Mouse (Mus musculus) layer of hippocampus, adult 18-20 months (tissue): Measurements from ENCODE around the gene St6gal1. TPM values are rescaled to one million over a fixed set of nuclear protein-coding genes. Genes with fewer than 3 reads are reported as not detected.

ENCODE experiments used
- total RNA-seq, 2 experiments: library from RNA; stranded (reverse); gene quantifications; 2 replicates each; pipeline ENCODE4 v1.2.3; 2021

Gene St6gal1
- total RNA-seq, 2 experiments from 2014 or later = 15.9 to 16.3 TPM

Other genes starting within 250 kb of the St6gal1 start
- not detected for gene Kng2, start 195.3 kb upstream of the St6gal1 start, total RNA-seq
- not detected for gene Kng1, start 166.9 kb upstream of the St6gal1 start, total RNA-seq
- gene Eif4a2, start 117.3 kb upstream of the St6gal1 start, total RNA-seq = 100 to 1,000 TPM; 905 to 926 TPM
- gene Rfc4, start 97.0 kb upstream of the St6gal1 start, total RNA-seq = 1 to 10 TPM; 2.5 to 3.9 TPM
- gene Adipoq, start 78.2 kb upstream of the St6gal1 start, total RNA-seq = not detected
- gene Rtp1, start 204.4 kb downstream of the St6gal1 start, total RNA-seq = under 1 TPM; 0.38 to 0.57 TPM